Mouse (Mus musculus): ENCODE data around the gene 2300009A05Rik. TPM values are rescaled to one million over a fixed set of nuclear protein-coding genes. Genes with fewer than 3 reads are reported as not detected.

The 2300009A05Rik gene
- total RNA-seq (2022): 10 to 100 TPM; 32.9 to 63.3 (median 38.6) TPM

DNA sequence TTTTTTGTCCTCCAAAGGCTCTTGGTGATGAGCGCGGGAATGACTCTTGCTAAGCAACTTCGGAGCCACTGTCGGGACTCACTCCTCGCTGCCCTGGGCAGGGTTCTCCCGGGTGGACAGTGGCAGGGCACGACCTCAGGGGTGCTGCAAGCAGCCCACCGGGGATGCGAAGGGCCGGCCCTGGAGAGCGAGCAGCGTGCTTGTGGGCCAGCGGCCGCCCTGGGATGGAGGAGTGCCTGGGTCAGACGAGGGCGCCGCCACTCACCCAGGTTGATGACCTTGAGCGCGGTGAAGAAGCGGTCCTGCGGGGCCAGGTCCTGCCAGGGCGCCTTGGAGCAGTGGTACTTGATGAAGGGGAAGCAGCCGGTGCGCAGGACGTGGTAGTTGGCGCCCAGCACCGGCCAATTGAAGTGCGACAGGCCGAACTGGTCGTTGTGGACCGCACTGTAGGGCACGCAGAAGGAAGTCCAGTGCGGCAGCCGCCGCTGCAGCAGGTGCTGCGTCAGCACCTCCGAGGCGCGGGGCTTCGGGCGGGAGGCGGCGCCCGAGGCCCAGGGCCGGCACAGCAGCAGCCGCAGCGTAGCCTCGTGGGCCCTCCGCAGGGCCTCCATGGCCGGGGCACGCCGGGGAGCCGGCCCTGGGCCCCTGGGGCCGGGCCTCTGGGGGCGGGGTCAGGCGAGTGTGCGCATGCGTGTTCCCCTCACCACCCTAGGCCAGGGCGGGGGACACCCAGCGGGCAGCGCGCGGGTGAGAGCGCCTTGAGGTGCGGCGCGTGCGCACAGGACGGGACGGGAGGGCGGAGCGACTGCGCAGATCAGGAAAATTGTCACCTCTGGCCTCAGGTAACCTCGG, at the start of gene 2300009A05Rik:
TSS of gene 2300009A05Rik (minus strand) at position 636 of the 852 bp plus-strand sequence.
- peak; percentile 95 for DNase-seq

DNA sequence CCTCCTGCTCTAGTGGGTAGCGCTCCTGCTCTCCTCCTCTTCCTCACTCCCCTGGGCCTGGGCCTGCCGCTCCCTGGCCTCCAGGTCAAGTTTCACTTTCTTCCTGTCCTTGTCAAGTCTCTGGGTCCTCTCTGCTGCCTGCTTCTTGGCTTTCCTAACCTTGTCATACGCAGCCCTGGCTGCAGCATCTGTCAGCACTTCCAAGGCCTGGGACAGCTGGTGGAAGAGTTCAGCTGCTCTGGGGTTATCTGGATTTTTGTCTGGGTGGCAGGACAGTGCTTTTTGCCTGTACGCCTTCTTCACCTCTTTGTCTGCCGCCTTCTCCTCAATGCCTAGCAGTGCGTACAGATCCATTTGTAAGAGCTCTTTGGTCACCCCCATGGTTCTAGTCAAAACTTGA, 44.6 kb upstream of the 2300009A05Rik start:
- no peak for DNase-seq

DNA sequence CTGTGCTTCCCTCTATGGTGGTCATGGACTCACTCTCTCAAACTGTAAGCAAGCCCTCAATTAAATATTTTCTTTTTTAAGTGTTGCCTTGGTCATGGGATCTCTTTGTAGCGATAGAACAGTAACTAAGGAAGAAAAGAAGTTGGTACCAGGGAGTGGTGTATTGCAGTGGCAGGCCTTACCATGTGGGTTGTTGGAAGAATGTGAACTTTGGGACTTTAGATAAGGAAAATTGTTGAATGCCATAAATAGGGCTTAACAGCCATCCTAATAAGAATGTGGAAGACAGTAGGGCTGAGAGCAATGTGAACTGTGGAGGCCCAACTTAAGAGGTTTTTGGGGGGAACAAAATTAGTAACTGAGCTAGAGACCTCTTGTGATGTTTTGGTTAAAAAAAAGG, 31.6 kb upstream of the 2300009A05Rik start:
- no peak for DNase-seq

DNA sequence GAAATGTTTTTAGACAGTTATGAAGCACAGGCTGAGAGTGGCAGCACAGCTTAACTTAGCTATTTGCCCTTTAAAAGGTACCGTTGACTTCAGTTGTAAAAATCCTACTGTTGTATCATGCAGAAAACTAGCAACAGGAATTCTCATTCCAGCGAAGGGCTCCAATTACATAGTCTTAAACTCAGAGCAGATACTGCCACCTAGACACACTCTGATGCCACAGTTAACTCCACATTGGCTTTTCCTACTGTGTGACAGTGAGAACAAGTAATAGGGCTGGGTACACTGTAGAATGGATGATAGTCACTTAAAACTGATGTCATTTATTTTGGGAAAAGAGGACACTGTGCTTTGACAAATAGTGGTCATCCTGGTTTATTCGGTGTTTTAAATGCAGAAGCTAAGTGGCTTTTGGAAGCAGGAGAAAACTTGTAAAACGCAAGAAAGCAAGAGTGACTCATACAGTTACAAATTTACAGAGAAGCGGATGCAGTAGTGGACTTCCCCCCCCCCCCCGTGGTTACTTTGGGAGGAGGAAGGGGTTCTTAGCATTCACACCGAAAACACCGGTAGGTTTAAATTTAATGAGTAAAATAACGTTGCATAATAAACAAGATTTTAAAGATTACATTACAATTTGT, 22.2 kb upstream of the 2300009A05Rik start:
- DNase-seq: no peak

DNA sequence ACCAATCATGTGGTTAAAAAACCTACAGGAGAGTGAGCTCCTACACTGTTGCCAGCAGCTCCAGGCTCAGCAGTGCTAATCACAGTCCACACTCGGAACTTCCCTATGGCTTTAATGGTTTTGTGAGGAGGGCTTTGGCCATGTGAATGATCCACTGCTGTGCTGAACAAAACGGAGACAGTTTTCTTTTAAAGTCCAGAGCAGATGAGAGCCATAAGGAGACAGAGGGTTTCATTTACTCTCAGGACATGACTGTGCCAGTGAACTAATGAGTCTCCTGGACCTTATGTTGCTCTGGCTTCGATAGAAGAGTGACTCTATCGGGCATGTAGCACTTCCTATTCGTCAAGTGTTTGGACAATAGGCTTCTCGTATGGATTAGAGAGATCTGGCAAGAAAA, 21.4 kb upstream of the 2300009A05Rik start:
- no peak for DNase-seq

DNA sequence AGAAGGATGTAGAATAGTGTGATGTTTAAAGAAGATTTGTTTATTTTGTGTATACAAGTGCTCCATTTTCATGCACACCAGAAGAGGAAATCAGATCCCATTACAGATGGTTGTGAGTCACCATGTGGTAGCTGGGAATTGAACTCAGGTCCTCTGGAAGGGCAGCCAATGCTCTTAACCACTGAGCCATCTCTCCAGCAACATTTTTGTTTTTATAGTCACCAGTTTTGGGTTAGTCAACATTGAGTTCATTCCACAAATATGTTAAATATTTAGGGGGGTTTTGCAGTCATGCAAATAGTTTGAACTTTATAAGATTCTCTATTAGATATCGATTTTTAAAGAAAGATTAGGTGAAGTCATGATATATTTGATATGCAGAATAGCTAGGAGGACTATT, 1.1 kb upstream of the 2300009A05Rik start:
- no peak for DNase-seq

DNA sequence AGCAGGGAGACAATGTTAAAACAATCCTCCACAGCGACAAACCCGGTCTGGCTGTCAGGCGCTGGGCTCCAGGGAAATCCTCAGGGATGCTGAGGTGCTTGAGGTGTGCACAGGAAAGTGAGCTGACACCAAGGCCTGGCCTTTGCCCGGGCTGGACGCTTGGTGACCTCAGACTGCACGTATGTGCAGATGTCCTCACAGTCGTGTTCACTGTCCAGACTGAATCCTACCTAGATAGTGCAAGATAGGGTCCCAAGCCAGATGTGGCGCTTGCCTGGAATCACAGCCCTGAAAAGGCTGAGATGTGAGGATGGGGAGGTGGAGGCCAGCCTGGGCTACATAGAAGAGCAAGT, 393 bp upstream of the 2300009A05Rik start:
- no peak for DNase-seq

DNA sequence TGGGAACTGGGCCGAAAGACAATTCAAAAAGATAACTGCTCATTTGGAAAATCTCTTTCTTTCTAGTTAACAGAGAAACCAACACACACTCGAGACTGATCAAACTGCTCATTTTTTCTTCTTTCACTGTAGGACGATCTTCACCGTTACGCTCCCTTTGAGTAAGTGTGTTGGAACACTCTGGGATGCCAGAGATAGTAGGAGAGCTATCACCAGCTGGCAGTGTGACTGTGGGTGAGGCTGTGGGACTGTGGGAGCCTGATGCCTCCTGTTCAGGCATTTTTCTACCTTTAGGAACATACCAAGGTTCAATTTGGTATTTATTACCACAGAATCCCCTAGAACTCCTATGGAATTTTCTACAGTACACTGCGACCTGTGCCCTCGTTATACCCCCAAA, 3.4 kb downstream of the 2300009A05Rik start:
- no peak for DNase-seq

DNA sequence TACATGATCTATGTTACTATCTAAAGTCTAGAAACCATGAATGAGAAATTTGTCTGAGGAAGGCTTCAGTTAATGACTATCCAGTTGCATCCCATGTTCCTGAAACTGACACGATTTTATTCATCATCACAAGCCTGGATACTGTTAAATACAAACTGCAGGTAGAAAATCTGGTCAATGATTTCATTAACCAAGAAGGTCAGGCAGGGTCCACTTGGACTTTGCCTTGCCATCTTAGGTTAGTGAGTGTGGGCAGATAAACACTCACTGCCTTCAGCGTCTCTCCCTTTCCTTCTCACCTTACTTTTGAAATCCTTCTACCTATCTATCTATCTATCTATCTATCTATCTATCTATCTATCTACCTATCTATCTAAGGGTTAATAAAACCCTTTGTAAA, 7.7 kb downstream of the 2300009A05Rik start:
- DNase-seq: no peak

DNA sequence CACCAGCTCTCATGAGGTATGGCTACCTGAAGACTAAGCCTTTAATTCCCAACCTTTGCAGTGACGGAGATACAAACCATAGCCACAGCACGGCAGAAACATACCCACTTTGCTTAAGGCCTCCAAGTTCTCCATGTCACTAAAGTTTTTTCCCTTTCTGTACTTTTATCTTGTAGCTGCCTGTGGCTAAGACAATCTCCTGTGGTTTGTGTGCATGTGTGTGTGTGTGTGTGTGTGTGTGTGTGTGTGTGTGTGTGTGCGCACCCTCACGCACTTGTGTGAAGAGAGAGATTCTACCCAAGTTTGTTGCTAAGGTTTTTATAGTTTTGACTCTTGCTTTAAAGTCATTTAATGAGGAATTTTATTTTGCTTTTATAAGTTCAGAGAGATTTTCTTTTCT, 16.3 kb downstream of the 2300009A05Rik start:
- DNase-seq: no peak

DNA sequence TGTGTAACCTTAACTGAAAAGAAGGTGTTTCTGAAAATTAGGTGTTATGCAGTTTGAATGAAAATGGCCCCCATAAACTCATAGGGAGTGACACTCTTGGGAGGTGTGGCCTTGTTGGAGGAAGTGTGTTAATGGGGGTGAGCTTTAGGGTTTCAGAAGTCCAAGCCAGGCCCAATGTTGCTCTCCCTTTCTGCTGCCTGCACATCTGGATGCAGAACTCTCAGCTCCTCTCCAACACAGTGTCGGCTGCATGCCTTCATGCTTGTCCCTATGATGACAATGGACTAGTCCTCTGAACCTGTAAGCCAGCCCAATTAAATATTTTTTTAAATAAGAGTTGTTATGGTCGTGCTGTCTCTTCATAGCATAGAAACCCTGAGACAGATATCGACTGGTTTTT, 18.7 kb downstream of the 2300009A05Rik start:
- DNase-seq: no peak

DNA sequence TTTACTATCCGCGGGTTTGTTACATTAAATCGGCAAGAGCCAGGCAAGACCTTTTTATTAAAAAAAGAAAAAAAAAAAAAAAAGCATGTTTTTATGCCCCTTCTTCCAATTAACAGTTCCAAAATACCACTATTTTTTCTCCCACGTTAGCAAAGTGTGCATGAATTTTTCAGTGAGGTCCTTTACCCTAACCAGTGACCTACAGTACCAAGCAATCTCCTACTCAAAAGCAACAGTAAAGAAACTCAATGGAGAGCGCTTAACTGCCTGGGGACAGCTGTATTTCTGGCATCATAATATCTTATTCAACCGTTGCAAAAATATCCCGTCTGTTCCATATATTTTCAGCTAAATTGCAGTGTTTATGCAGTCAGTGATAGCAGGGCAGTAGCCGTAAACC, 20.9 kb downstream of the 2300009A05Rik start:
- DNase-seq: no peak

DNA sequence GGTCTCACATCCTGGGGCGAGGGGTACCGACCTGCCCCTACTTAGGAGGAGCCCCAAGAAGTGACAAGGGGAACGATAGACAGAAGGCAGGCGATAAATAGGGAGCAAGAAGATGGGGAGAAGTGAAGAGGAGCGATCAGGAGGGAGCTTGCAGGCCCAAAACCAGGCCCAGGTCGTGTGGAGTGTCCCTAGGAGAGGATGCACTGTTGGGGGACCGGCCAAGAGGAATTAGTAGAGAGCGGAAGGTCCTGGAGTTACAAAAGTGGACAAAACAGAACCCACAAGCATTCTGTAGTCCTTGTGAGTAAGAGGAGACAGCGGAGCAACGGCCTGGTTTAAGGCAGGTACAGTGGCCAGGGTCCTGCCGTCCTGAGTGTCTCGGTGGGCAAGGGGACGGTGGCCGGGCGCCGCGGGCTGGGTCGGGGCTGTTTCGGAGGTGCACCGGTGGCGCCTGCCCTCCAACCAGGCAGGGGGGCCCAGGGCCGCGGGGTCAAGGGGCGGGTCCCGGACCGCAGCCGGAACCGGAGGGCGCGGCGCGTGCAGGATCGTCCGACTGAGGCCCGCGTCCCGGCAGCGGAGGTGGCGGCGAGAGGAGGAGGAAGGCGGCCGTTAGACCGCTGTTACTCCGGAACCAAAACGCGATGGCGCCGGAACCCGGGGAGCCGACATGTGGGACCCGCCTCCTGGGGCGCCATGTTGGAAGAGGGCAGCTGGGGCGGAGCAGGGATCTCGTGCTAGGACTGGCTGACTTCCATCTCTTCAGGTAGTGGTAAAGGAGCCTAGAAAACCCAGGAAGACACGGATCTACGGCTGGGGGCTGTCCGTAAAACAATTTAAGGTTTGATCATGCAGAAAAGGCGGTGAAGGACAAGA, 21.5 kb downstream of the 2300009A05Rik start, which contains the start of gene Map2k5:
TSS of gene Map2k5 (minus strand) at position 633 of the 873 bp plus-strand sequence.
- DNase-seq: peak; percentile 87

DNA sequence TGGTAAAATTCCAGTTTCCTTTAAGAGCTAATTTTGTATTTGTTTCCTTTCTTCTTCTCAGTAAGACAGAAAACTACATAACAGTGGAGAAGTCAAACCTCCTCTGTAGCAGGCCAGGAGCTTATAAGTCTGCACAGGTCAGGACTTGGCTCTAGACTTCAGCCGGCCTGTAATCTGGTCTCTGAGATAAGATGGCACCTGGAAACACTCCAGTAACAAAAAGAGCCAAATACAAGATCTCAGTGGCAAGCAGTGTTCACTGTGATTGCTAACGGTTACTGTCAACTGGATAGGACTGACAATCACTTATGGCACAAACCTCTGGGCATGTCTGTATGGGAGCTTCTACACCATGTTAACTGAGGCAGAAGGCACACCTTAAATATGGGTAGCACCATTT, 25.7 kb downstream of the 2300009A05Rik start:
- DNase-seq: no peak

DNA sequence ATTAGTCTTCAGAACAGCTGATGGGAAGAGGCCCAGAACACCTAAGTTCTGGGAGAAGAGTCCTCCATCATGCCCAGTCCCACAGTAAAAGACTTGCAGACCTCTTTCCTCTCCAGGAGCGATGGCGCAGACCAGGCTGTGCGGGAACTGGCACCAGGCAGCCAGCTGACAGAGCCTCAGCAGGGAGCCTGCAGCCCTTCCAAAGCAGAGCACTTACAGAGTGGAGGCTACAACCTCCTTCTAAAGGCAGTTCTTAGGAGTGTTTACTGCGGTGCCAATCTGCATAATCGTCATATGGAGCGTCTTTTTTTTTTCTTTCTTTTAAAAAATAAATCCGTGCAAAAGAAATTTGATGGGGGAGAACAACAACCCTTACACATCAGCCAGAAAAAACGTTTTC, 26.5 kb downstream of the 2300009A05Rik start:
- no peak for DNase-seq

DNA sequence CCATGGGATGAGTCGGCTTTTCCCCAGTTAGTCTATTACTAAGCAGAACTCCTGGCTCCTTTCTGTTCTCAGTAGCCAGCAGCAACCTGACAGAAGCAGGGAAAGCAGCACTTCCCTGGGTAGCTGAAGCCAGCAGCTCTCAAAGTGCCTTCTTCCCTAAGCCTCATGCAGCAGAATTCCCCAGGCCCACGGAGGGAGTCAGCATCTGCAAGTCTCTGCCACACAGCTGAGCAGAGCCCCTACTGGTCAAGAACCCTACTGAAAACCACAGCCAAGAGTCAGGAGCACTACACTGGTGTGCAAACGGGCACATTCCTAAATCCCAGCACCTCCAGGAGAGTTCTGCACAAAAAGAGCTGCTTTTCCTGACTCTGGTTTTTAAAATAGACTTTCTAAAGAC, 38.6 kb downstream of the 2300009A05Rik start:
- no peak for DNase-seq

DNA sequence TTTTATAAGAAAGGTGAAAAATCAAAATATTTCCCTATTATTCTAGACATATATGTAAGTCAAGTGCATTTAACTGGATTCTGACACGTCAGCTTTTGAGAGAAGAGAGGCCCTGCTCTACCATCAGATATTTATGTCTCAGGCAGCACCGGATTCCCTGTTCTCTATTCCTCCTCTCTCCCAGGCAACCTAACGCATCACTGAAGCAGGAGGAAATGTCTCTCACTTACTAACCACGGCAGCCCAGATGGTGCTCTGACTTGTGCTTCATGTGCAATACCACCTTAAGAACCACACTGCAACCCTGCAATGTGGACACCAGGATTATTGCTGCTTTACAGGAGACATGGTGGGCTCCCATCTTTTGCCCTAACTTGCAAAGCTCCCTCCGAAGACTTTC, 40.0 kb downstream of the 2300009A05Rik start:
- DNase-seq: no peak

DNA sequence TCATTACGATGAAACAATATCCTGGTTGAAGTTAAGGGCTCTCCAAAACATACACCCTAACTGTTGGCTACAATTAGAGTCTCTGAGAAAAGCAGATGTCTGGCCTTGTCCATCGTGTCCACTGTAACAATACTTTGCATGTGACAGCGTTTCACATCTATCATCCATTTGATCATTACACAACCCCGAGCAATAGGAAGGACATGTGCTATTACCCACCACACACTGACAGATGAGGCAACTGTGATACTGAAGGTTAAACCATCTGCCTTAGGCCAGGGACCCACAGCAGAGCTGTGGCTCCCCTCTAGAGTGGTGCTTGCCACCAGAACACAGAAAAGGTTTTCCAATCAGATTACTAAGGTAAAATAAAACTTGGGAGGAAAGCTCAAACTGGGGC, 42.3 kb downstream of the 2300009A05Rik start:
- peak; percentile 34 for DNase-seq

DNA sequence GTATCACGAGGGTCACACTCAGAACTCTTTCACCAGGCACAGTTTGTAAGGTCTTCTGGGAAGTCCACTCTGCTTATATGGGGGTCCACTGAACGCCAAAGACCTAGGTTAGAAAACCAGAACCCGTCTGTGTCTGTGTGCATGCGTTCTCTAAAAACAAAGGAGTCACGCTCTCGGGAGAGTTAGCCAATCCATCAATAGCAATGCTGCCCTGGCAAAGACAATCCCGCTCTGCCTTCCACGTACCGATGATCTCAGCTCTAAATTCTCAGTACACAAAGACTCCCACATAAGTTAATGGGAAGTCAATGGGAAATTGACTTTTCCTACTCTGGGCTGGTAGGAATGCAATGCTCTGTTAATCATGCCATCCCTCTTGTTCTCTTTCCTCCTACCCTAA, 42.8 kb downstream of the 2300009A05Rik start:
- DNase-seq: no peak

DNA sequence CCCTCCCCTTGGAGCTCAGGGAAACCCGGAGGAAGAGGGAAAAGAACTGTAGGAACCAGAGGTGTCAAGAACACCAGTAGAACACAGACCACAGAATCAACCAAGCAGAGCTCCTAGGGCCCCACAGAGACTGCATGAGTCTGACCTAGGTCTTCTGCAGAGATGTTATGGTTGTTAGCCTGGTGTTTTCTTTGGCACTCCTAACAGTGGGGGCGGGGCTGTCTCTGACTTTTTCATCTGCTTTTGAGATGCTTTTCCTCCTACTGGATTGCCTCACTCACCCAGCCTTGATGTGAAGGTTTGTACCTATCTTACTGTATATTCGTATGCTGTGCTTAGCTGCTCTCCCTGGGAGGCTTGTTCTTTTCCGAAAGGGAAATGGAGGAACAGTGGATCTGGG, 44.9 kb downstream of the 2300009A05Rik start:
- no peak for DNase-seq

DNA sequence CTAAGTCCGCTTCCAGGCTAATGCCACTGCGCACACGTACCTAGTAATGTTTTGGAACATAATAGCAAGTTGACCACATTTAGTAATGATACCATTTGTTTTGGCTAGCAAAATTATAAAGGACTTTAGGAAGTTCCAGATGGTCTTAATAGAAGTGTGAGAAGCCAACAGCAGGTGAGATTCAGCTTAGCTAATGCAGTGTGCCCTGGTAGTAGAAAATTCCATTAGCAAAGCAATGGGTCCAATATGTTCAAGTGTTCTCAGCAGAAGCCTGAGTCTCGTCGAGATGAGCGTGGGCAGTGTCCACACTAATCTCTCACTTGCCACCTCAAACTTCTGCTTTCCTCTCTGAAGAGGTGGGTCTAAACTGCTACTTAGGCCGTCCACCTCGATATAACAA, 49.0 kb downstream of the 2300009A05Rik start:
- DNase-seq: no peak

DNA sequence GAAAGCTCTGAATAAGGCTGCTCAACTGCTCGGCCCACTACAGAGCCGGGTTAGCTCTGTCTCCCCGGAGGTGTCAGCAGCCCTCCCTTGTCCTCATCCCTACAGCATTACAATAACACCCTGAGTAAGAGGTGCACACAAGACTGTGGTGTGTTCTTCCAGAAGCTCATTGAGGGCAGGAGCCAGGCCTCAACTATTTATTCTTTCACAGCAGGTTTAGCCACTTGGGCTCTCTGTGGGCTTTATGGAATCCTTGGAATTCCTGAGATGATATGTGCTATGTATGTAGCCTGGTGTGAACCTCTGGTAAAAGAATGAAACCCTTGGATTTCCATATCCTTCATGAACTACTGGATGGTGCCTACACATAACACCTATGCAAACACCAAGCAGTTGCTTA, 49.8 kb downstream of the 2300009A05Rik start:
- no peak for DNase-seq

DNA sequence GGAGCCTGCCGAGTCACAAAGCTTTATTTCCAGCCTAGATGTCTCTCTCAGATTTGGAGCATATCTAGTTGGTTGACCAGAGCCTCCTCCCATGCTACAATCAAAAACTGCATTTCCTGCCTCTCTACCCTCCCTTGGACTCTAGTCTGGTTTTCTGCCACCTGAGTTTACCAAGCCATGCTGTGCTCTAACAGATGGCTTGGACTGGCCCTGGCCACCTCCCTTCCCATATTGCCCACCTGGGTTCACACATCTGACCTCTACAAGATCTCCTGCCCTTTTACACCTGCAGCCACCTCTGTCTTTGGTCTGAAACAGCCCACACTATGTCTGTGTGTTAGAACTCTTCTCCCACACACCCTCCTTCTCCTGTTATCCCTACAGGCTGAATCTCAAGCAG, 50.9 kb downstream of the 2300009A05Rik start:
- DNase-seq: no peak

Measured in adrenal gland, adult 8-10 months (tissue).